Mouse (Mus musculus): ENCODE results near the gene Mtch1. TPM values are rescaled to one million over a fixed set of nuclear protein-coding genes. Genes with fewer than 3 reads are reported as not detected.

Mtch1 gene
- polyA plus RNA-seq, 1 experiment, result 741 TPM

DNA sequence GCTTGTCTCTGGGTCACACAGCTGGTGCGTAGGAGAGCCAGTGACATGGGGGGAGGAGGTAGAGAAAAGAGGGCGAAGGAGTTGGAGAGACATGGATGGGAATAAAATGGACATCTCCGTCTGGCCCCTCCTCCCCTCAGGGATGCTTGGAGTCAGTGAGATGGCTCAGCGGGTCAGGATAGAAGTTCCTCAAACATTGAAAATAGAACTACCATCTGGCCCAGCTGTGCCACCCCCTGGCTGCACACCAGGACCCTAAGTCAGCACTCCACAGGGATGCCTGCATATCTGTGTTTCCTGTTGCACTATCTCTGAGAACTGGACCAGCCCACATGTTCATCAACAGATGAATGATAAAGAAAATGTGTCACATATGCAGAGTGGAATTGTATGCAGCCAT, 32.5 kb upstream of the Mtch1 start:
- Histone ChIP-seq H3K4me2 (ENCODE audit: low read depth) (no peak overlapping the region), H3ac (ENCODE audit: control insufficient read depth, insufficient read length) (no peak overlapping the region), H3K36me3 (ENCODE audit: control insufficient read depth, insufficient read depth) (no peaks in the 10 kb centered on the region), H3K4me3 (no peak overlapping the region), H3K27me3 (ENCODE audit: control insufficient read depth, insufficient read depth, insufficient read length) (no peaks in the 10 kb centered on the region), H3K79me2 (ENCODE audit: control insufficient read depth, insufficient read depth) (no peaks in the 10 kb centered on the region)
- TF ChIP-seq REST (IDR thresholded peaks at IDR 0.05; ENCODE audit: insufficient read depth, insufficient read length) (no peak), MYOD1 (IDR thresholded peaks at IDR 0.05; ENCODE audit: control insufficient read depth in 1 of 3, insufficient read length in 2 of 3, low read depth in 2 of 3) (no peak), MYOG (IDR thresholded peaks at IDR 0.05; ENCODE audit: control insufficient read depth in 1 of 3, insufficient read depth in 1 of 3, insufficient read length in 2 of 3, low read depth in 2 of 3) (no peak), USF1 (IDR thresholded peaks at IDR 0.05; ENCODE audit: low read depth) (no peak), CEBPB (IDR thresholded peaks at IDR 0.05; ENCODE audit: insufficient read depth, poor library complexity, severe bottlenecking) (no peak), TCF3 (IDR thresholded peaks at IDR 0.05; ENCODE audit: insufficient read length, low read depth) (no peak), SRF (IDR thresholded peaks at IDR 0.05; ENCODE audit: control insufficient read depth, insufficient read length, low read depth) (no peak), POLR2AphosphoS2 (IDR thresholded peaks at IDR 0.05; ENCODE audit: insufficient read length, low read depth) (no peak), E2F4 (IDR thresholded peaks at IDR 0.05; ENCODE audit: insufficient read depth) (no peak), TCF12 (IDR thresholded peaks at IDR 0.05; ENCODE audit: insufficient read depth, poor library complexity, severe bottlenecking) (no peak), MAX (IDR thresholded peaks at IDR 0.05; ENCODE audit: low read depth) (no peak), POLR2A (IDR thresholded peaks at IDR 0.05; ENCODE audit: insufficient read length, low read depth) (no peak)

DNA sequence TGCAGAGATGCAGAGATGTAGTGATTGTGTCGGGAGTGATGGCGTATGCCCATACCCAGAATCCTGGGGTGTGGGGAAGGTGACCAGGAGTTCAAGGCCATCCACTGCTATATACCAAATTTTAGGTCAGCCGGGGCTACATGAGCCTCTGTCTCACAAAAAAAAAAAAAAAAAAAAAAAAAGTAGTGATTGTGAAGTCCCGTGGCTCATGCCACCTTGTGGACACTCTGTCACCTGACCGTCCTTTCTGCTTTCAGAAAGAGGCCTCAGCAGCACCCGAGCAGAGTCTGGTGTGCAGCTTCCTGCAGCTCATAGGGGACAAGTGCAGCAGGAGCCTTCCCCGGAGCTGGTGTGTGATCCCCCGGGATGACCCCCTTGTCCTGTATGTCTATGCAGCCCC, 30.3 kb upstream of the Mtch1 start:
- Histone ChIP-seq H3K27me3 (ENCODE audit: control insufficient read depth, insufficient read depth, insufficient read length) (no peaks in the 10 kb centered on the region), H3K4me2 (ENCODE audit: low read depth) (no peak overlapping the region), H3K36me3 (ENCODE audit: control insufficient read depth, insufficient read depth) (no peaks in the 10 kb centered on the region), H3K4me3 (no peak overlapping the region), H3ac (ENCODE audit: control insufficient read depth, insufficient read length) (no peak overlapping the region), H3K79me2 (ENCODE audit: control insufficient read depth, insufficient read depth) (no peaks in the 10 kb centered on the region)
- no peak for TF ChIP-seq POLR2AphosphoS2 (IDR thresholded peaks at IDR 0.05; ENCODE audit: insufficient read length, low read depth)
- TF ChIP-seq POLR2A (IDR thresholded peaks at IDR 0.05; ENCODE audit: insufficient read length, low read depth), result no peak
- TF ChIP-seq CEBPB (IDR thresholded peaks at IDR 0.05; ENCODE audit: insufficient read depth, poor library complexity, severe bottlenecking), result no peak
- no peak for TF ChIP-seq E2F4 (IDR thresholded peaks at IDR 0.05; ENCODE audit: insufficient read depth)
- no peak for TF ChIP-seq TCF12 (IDR thresholded peaks at IDR 0.05; ENCODE audit: insufficient read depth, poor library complexity, severe bottlenecking)
- TF ChIP-seq MYOD1 (IDR thresholded peaks at IDR 0.05; ENCODE audit: control insufficient read depth in 1 of 3, insufficient read length in 2 of 3, low read depth in 2 of 3), result no peak
- TF ChIP-seq MAX (IDR thresholded peaks at IDR 0.05; ENCODE audit: low read depth), result no peak
- TF ChIP-seq REST (IDR thresholded peaks at IDR 0.05; ENCODE audit: insufficient read depth, insufficient read length), result no peak
- TF ChIP-seq TCF3 (IDR thresholded peaks at IDR 0.05; ENCODE audit: insufficient read length, low read depth), result no peak
- TF ChIP-seq SRF (IDR thresholded peaks at IDR 0.05; ENCODE audit: control insufficient read depth, insufficient read length, low read depth), result no peak
- no peak for TF ChIP-seq USF1 (IDR thresholded peaks at IDR 0.05; ENCODE audit: low read depth)
- no peak for TF ChIP-seq MYOG (IDR thresholded peaks at IDR 0.05; ENCODE audit: control insufficient read depth in 1 of 3, insufficient read depth in 1 of 3, insufficient read length in 2 of 3, low read depth in 2 of 3)

DNA sequence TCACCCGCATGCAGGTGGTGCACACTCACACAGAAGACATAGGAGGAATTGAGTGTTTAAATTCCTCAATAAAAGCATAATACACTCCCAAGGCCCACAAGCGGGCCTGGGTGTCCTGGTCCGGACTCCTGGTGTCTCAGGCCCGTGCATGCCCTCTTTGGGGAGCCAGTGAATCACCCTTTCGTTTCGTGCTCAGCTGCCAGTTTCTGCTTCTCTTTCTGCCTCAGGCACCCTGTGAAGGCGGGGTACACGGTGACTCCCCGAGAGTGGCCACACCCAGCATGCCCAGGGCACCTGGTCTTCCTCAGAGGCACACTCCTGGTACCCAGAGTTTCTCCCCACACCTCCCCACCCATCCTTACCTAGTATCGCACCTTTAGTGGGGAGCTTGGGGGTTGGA, 28.1 kb upstream of the Mtch1 start:
- no peak overlapping the region for H3ac ChIP-seq (ENCODE audit: control insufficient read depth, insufficient read length)
- no peak overlapping the region for H3K4me2 ChIP-seq (ENCODE audit: low read depth)
- no peak overlapping the region for H3K4me3 ChIP-seq
- H3K36me3 ChIP-seq (ENCODE audit: control insufficient read depth, insufficient read depth), result no peaks in the 10 kb centered on the region
- no peaks in the 10 kb centered on the region for H3K27me3 ChIP-seq (ENCODE audit: control insufficient read depth, insufficient read depth, insufficient read length)
- no peaks in the 10 kb centered on the region for H3K79me2 ChIP-seq (ENCODE audit: control insufficient read depth, insufficient read depth)
- TF ChIP-seq MYOD1 (IDR thresholded peaks at IDR 0.05; ENCODE audit: control insufficient read depth in 1 of 3, insufficient read length in 2 of 3, low read depth in 2 of 3) (no peak), CEBPB (IDR thresholded peaks at IDR 0.05; ENCODE audit: insufficient read depth, poor library complexity, severe bottlenecking) (no peak), TCF12 (IDR thresholded peaks at IDR 0.05; ENCODE audit: insufficient read depth, poor library complexity, severe bottlenecking) (no peak), REST (IDR thresholded peaks at IDR 0.05; ENCODE audit: insufficient read depth, insufficient read length) (no peak), MYOG (IDR thresholded peaks at IDR 0.05; ENCODE audit: control insufficient read depth in 1 of 3, insufficient read depth in 1 of 3, insufficient read length in 2 of 3, low read depth in 2 of 3) (no peak), MAX (IDR thresholded peaks at IDR 0.05; ENCODE audit: low read depth) (no peak), POLR2A (IDR thresholded peaks at IDR 0.05; ENCODE audit: insufficient read length, low read depth) (no peak)

DNA sequence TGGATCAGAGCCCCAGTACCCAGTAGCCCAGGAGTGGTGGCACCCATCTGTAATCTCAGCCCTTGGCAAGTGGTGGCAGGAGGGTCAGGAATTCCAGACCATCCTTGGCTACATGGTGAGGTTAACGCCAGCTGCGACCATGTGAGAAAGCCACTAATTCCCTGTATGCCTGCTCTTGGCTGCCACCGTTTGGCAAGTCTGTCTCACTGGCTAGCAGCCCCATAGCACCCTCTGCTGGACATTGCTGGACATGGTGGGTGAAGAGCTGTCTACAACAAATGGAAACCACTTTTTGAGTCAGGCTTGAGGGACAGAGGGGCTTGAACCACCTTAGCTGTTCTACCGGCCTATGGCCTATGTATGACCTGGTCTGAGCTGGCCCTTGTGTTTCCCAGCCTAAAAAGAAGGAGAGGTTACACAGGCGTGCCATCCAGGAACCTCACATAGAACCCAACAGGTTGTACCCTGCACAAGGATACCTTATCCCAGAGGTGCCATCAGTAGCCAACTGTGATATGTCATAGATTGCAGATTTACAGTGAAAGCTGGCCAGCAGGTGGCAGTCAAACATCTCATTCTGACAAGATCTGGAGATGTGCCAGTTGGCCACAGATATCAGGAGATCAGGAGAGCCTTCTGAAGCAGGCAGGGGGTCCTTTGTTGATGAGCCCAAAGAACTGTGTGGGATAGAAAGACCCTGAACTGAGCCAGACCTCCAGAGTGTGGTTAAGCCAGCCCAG, 23.4 kb upstream of the Mtch1 start:
- Histone ChIP-seq H3K4me3 (no peak overlapping the region), H3ac (ENCODE audit: control insufficient read depth, insufficient read length) (no peak overlapping the region)
- TF ChIP-seq TCF3 (IDR thresholded peaks at IDR 0.05; ENCODE audit: insufficient read length, low read depth), result peak; percentile 15
- TF ChIP-seq CEBPB (IDR thresholded peaks at IDR 0.05; ENCODE audit: insufficient read depth, poor library complexity, severe bottlenecking), result no peak
- TF ChIP-seq MYOD1 (IDR thresholded peaks at IDR 0.05; ENCODE audit: control insufficient read depth in 1 of 3, insufficient read length in 2 of 3, low read depth in 2 of 3), result peak in 2 of 3 experiments; percentile 9 to 69
- TF ChIP-seq POLR2A (IDR thresholded peaks at IDR 0.05; ENCODE audit: insufficient read length, low read depth), result peak; percentile 22
- TF ChIP-seq MAX (IDR thresholded peaks at IDR 0.05; ENCODE audit: low read depth), result no peak
- TF ChIP-seq REST (IDR thresholded peaks at IDR 0.05; ENCODE audit: insufficient read depth, insufficient read length), result no peak
- no peak for TF ChIP-seq USF1 (IDR thresholded peaks at IDR 0.05; ENCODE audit: low read depth)
- TF ChIP-seq POLR2AphosphoS2 (IDR thresholded peaks at IDR 0.05; ENCODE audit: insufficient read length, low read depth), result no peak
- TF ChIP-seq SRF (IDR thresholded peaks at IDR 0.05; ENCODE audit: control insufficient read depth, insufficient read length, low read depth), result peak; percentile 43
- peak in 2 of 3 experiments; percentile 21 to 83 for TF ChIP-seq MYOG (IDR thresholded peaks at IDR 0.05; ENCODE audit: control insufficient read depth in 1 of 3, insufficient read depth in 1 of 3, insufficient read length in 2 of 3, low read depth in 2 of 3)

More for the DNA sequence above, 23.4 kb upstream of the Mtch1 start:
- Histone ChIP-seq H3K79me2 (ENCODE audit: control insufficient read depth, insufficient read depth) (no peaks in the 10 kb centered on the region), H3K36me3 (ENCODE audit: control insufficient read depth, insufficient read depth) (no peaks in the 10 kb centered on the region), H3K27me3 (ENCODE audit: control insufficient read depth, insufficient read depth, insufficient read length) (peaks cover 4% of the 10 kb centered on the region), H3K4me2 (ENCODE audit: low read depth) (peak overlapping the region; percentile 62)

All from myocyte (in vitro differentiated cells).